Mouse (Mus musculus) hindbrain, embryonic 15.5 days (tissue): ENCODE data around the gene Glipr1l3. TPM values are rescaled to one million over a fixed set of nuclear protein-coding genes. Genes with fewer than 3 reads are reported as not detected.
"Not testable (repeated sequence)": the region's sequence is repeated elsewhere in the genome, so short reads cannot be mapped to it uniquely, and the experiment has no call there.

Source experiments
- ATAC-seq: fragments of 200-750 bp; cut with Nextera tagmentation; 2 replicates; pipeline ENCODE4 v1.8.0; 2017; ENCODE audit warnings: low read depth, moderate number of reproducible peaks, moderate TSS enrichment; ENCODE audit not compliant: low FRiP score
- H3K27ac ChIP-seq: fragments of 300-500 bp; sonication (generic); replicated peaks from 2 replicates; pipeline ENCODE4 v1.5.1; 2015; ENCODE audit warnings: mild to moderate bottlenecking, inconsistent platforms
- H3K27me3 ChIP-seq: fragments of 300-500 bp; sonication (generic); 2 replicates; pipeline ENCODE4 v1.6.1; 2015; ENCODE audit warnings: control low read depth, inconsistent platforms
- H3K36me3 ChIP-seq: fragments of 300-500 bp; sonication (generic); 2 replicates; pipeline ENCODE4 v1.6.1; 2015; ENCODE audit warnings: control low read depth, inconsistent platforms
- H3K4me1 ChIP-seq: fragments of 300-500 bp; sonication (generic); replicated peaks from 2 replicates; pipeline ENCODE4 v1.6.1; 2015; ENCODE audit warnings: control low read depth, inconsistent platforms
- H3K4me2 ChIP-seq: fragments of 300-500 bp; sonication (generic); 2 replicates; pipeline ENCODE4 v1.6.1; 2015; ENCODE audit warnings: moderate library complexity, mild to moderate bottlenecking, inconsistent platforms
- H3K4me3 ChIP-seq: fragments of 300-500 bp; sonication (generic); 2 replicates; pipeline ENCODE4 v1.5.1; 2015; ENCODE audit warnings: mild to moderate bottlenecking, inconsistent platforms
- H3K9ac ChIP-seq: fragments of 300-500 bp; sonication (generic); 2 replicates; pipeline ENCODE4 v1.6.1; 2015; ENCODE audit warnings: inconsistent platforms
- H3K9me3 ChIP-seq: fragments of 300-500 bp; sonication (generic); 2 replicates; pipeline ENCODE4 v1.6.1; 2016; ENCODE audit warnings: control low read depth, inconsistent platforms
- WGBS: fragments of 180-500 bp; shearing (Covaris S2); methylation state at CpG from one replicate; pipeline ENCODE4 v1.1.7; 2015; 5-methylcytosine and 5-hydroxymethylcytosine counted together
- polyA plus RNA-seq: library from polyadenylated mRNA; unstranded; fragments of >200 nt; fragmentation: Nextera tagmentation; extraction: Ambion mirVana; gene quantifications from 2 replicates; pipeline ENCODE4 v1.2.1, GENCODE M21; 2015

The Glipr1l3 gene
- polyA plus RNA-seq, 1 experiment from 2014 or later, result 0.52 TPM

- Histone ChIP-seq H3K27ac (no peak overlapping the region), H3K9ac (no peak overlapping the region), H3K9me3 (no peaks in the 10 kb centered on the region), H3K4me2 (no peak overlapping the region), H3K27me3 (no peaks in the 10 kb centered on the region), H3K4me1 (no peaks in the 10 kb centered on the region), H3K4me3 (no peak overlapping the region), H3K36me3 (no peaks in the 10 kb centered on the region)
- no peak for ATAC-seq
- 93% methylated on average over 7 of the region's 7 CpGs for WGBS
Observed at GRCm38 (mm10) chr10:112110401-112110800, 49.7 kb downstream of the Glipr1l3 start.

- H3K27ac ChIP-seq, H3K4me2 ChIP-seq, H3K4me1 ChIP-seq, H3K9me3 ChIP-seq, H3K27me3 ChIP-seq, ATAC-seq, H3K4me3 ChIP-seq, H3K36me3 ChIP-seq, H3K9ac ChIP-seq: not testable (repeated sequence)
- WGBS, result 5% methylated on average over 5 of the region's 5 CpGs
Observed at GRCm38 (mm10) chr10:112105785-112106184, 54.3 kb downstream of the Glipr1l3 start.

Other genes with a start within 250 kb of the Glipr1l3 start
- gene Krr1, start 187.7 kb downstream of the Glipr1l3 start, polyA plus RNA-seq, result 33.8 and 37.0 TPM in 2 replicates
- 0.43 and 0.76 TPM in 2 replicates for gene Glipr1, start 157.7 kb downstream of the Glipr1l3 start, polyA plus RNA-seq
- gene Glipr1l1, start 100.1 kb downstream of the Glipr1l3 start, polyA plus RNA-seq, result 0.29 TPM in 1 of 2 replicates, not detected in the other
- not detected in 2 replicates for gene Glipr1l2, start 77.0 kb downstream of the Glipr1l3 start, polyA plus RNA-seq
- 0.58 and 0.66 TPM in 2 replicates for gene Caps2, start 3.3 kb upstream of the Glipr1l3 start, polyA plus RNA-seq
- 7.1 and 7.7 TPM in 2 replicates for gene Kcnc2, start 110.8 kb upstream of the Glipr1l3 start, polyA plus RNA-seq